Mouse (Mus musculus): ENCODE measurements around the gene Prnp. TPM values are rescaled to one million over a fixed set of nuclear protein-coding genes. Genes with fewer than 3 reads are reported as not detected.
A peak's percentile ranks its signal among the peaks of the same experiment; 100 is the strongest.

The Prnp gene
- total RNA-seq, 2 experiments from 2014 or later, result 922 to 985 TPM

DNA sequence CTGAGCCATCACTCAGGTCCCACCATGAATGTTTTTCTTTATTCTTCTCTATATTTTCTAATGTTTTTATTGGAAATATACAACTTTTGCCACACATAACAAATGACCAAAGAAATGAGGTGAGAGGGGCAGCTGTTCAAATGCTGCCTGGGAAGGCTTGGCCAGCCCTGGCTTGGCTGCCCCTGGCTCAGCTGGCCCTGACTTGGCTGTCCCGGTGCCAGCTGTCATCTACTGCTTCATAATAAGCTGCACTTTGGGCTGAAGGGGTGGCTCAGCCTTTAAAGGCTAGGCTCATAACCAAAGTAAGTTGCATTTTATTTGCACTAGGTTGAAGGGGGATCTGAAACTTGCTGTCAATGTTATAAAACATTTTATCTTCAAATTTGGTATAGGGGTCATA lies 2.9 kb upstream of the Prnp start:
- DNase-seq, result no peak

GRCm38 (mm10) chr2:131907311-131907710 lies 2.4 kb upstream of the Prnp start:
- DNase-seq, result no peak

DNA sequence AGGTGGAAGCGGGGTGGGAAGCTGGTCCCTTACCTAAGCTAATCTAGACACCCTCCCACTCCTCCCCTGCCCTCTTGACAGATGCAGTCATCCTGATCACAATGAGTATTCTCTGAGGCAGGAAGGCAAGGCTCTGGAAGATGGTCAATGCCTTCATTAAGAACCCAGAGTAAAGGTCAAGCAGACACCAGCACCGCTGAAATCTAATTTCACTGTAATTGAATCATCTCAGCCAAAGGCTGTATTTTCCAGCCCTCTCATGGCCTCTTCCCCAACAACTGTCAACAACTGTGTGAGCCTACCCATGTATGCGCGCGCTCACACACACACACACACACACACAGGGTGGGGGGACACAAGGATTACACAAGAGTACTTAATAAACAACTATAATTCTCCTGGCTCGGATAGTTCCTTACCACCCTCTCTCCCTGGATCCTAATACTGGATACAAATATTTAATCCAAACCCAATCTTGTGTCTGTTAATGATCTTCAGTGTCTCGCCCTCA lies 1.3 kb upstream of the Prnp start:
- DNase-seq, result no peak

DNA sequence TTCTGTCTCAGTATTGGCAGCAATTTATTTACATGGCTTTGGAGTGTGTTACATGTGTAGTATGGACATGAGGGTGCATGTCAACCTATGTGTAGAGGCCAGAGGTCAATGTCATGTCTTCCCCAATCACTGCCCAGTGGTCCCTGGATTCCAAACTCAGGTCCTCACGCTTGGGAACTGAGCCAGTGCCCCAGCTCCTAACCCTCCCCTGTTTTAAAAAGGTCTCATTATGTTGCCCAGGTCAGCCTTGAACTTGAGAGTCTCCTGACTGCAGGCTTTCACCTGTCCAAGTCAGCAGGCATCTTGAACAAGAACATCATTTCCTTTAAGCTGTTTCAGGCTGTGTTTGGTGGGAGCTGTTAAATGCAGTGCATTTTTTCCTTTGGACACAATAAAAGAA lies 822 bp upstream of the Prnp start:
- DNase-seq, result no peak

DNA sequence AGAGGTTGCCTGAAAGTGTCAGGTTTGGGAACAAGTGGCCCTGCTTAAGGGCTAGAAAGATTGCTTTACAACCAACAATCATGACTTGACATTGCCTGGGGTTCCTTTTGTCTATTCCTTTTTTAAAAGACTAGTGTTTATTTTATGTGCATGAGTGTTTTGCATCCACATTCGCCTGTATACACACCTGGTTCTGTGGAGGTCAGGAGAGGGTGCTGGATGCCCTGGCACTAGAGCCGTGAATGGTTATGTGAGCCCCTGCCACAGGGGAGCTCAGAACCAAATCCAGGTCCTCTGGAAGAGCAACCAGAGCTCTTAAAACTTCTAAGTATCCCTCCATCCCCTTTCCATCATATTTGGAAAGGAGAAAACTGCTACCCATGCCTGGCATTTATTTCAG lies 1.1 kb downstream of the Prnp start:
- DNase-seq, result no peak

DNA sequence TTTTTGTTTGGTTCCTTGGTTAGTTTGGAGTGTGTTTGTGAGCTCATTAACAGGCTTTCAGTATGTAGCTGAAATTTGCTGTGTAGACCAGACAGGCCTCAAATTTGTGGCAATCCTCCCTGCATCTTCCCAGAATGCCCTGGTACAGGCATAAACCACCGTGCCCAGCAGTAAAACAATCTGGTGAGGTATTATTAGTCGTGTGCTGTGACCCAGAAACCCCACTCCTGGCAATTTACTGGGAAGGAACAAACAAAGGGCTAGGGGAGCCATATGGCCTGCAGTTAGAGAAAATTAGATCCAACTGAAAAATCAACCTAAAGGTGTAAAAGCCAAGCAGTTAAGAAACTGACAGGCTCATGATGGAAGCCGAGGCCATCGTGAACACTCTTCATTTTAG lies 1.6 kb downstream of the Prnp start:
- DNase-seq, result no peak

DNA sequence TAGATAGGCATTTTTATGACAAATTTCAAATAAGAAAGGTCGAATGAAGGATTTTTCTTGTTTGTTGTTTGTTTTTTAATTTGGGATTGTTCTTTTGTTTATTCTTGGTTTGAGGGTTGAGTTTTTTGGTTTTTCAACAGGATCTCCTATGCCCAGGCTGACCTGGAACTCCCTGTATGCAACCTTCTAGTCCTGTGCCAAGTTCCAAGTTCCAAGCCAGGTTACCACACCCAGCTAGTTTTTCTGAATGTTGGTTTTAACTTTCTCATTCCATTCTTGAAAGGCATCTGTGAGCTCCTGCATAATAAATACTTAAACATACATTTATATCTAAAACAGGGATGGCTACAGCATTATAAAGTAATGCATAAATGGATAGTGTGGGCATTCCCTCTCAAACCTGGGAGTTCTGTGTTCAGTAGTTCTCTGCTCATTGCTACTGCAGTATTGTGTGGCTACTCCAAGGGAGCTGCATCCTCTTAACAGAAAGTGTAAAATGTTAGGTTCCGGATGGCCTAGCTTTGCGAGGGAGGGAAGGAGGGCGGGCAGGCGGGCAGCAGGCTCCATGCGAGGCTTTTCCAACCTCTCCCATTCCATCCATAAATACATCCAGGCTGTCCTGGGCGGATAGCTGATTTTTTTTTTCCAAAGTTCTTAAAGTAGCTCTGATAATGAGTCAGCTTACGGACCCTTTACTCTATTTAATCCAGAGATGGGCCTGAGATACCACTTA lies 3.0 kb downstream of the Prnp start:
- DNase-seq, result no peak

- DNase-seq, result no peak
Measured at GRCm38 (mm10) chr2:131932275-131932902, 22.7 kb downstream of the Prnp start.

DNA sequence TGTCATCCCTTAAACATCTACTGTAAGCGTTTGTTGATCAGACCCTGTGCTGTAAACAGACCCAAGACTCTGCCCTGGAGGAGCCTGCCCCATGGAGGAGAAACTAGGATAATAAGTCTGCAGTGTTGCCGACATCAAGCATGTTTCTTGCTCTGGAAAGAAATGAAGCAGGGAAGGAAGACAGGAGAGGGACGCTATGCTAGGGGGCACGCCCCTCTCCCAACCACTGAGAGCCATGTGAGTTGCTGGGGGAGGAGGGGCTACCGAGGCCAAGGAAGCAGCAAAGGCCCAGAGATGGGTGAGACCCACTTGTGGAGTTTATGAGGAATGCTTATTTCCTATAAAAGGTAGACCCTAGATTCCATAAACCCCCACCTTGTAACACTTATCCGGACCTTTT lies 23.3 kb downstream of the Prnp start:
- no peak for DNase-seq

DNA sequence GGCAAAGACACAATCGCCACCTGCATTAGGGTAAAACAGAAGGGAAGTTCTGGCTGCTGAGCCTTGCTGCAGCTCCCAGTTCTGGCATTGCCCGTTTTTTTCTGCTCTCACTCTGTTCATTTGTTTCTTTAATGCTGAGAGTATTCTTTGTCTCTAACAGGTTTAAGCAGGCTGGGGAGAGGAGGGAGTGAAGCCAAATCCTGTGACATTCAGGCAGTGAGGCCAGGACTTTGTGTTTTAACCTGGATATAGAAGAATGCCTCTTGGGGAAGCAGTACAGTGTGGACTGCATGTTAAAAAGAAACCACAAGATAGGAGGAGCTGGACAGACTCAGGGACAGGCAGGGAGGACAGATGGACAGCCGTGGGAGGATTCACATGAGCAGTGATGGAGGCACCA lies 23.9 kb downstream of the Prnp start:
- no peak for DNase-seq

DNA sequence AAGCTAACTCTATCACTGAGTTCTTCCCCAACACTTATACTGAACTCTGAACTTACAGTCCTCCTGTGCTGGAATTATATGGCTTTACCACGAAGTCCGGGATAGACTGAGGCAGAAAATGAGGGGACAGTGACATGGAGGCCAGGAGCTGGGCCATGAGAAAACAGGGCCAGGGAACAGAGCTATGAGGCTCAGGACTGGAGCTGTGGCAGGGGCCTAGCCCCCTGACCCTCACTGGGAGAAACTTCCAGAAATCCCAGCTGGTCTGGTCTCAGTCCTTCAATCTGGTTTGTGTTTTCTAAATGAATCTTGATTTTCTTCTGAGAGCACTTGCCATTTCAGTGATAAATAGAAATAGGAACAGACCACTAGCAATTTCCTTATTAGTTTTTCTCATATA lies 24.5 kb downstream of the Prnp start:
- DNase-seq, result no peak

GRCm38 (mm10) chr2:131935390-131936105 lies 25.8 kb downstream of the Prnp start:
- no peak for DNase-seq

DNA sequence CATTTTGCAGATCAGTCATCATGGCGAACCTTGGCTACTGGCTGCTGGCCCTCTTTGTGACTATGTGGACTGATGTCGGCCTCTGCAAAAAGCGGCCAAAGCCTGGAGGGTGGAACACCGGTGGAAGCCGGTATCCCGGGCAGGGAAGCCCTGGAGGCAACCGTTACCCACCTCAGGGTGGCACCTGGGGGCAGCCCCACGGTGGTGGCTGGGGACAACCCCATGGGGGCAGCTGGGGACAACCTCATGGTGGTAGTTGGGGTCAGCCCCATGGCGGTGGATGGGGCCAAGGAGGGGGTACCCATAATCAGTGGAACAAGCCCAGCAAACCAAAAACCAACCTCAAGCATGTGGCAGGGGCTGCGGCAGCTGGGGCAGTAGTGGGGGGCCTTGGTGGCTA lies 26.7 kb downstream of the Prnp start:
- DNase-seq, result no peak

GRCm38 (mm10) chr2:131939404-131940111 lies 29.8 kb downstream of the Prnp start:
- peak; percentile 51 to 53 for DNase-seq

- DNase-seq, result no peak
Measured at GRCm38 (mm10) chr2:131940506-131940905, 30.8 kb downstream of the Prnp start.

GRCm38 (mm10) chr2:131941501-131941900 lies 31.8 kb downstream of the Prnp start:
- no peak for DNase-seq

DNA sequence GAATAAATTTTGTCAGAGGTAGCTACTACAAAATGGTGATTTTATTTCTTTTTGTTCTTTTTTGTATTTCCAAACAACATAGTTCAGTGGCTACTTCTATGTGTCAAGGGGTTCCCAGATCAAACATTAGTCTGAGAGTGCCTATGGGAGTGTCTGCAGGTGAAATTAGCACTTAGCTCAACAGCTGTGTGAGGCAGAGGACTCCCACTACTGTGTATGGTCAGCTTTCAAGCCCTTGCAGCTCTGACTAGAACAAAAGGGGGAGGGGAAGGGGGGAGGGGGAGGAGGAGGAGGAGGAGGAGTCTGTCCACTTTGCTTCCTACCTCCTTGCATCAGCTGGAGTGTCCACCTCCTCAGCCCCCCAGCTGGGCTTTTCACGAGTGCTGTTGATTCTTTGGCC lies 34.6 kb downstream of the Prnp start:
- no peak for DNase-seq

GRCm38 (mm10) chr2:131945225-131945624 lies 35.5 kb downstream of the Prnp start:
- no peak for DNase-seq

DNA sequence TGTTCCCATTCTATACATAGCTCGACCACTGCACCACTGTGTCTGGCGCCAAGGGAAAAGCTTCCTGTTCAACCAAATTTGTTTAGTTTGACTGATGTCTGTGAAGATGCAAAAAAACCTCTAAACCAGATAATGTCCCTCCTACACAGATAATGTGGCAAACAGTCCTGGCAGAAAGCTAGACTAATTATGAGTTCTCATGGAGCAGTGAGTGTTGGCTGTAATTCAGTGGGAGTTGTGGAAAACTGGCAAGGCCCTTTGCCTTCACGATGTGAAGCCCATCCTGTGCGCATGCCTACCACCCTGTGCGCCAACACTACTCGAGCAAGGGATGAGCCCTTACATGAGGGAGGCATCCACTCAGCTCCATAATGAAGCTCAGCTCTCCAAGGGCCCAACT lies 36.0 kb downstream of the Prnp start:
- DNase-seq, result no peak

DNA sequence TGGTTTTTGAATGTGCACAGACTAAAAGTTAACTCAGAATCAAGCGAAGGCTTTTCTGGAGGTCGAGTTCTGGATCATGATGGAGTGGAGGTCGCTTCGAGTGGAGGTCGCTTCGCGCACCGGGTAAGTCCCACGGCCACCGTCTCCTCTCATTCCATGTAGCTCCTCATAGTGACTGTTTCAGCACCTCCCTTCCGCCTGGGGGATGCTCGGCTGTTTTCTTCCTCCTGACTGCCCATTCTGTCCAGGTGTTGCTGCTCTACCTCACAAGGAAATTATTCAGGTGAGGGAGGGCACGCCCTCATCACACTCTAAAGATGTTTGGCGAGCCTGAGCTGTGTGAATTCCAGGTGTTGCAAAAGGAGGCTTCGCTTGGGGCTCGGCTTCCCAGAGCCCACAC lies 36.6 kb downstream of the Prnp start:
- DNase-seq, result no peak

- no peak for DNase-seq
Measured at GRCm38 (mm10) chr2:131948156-131948555, 38.4 kb downstream of the Prnp start.

- DNase-seq, result no peak
Measured at GRCm38 (mm10) chr2:131948916-131949639, 39.4 kb downstream of the Prnp start.

Data from layer of hippocampus, postnatal 36 days (tissue).